ENCODE assay signal across 35 mouse cellular contexts in genomic region chr1:171402991-171403390, GRCm38 (mm10). TPM values are rescaled to one million over a fixed set of nuclear protein-coding genes. Genes with fewer than 3 reads are reported as not detected.
"Had no signal": no experiment of that assay in that cellular context is flagged by ENCODE, and none has a peak within 500 bp of the region (broad histone marks: within the 10 kb centered on the region; RNA-seq: fewer than 3 reads in every experiment).

No protein-coding gene starts in this region.

- H3K4me1 ChIP-seq: heart, embryonic 10.5 days; heart, embryonic 12.5 days; heart, embryonic 13.5 days; heart, embryonic 15.5 days; hindbrain, embryonic 10.5 days; hindbrain, embryonic 12.5 days; hindbrain, embryonic 13.5 days; hindbrain, embryonic 15.5 days; intestine, embryonic 15.5 days; kidney, embryonic 15.5 days had no signal

- H3K27me3 ChIP-seq: intestine, embryonic 15.5 days; kidney, embryonic 15.5 days had no signal

- H3K36me3 ChIP-seq: heart, embryonic 10.5 days; heart, embryonic 12.5 days; heart, embryonic 13.5 days; heart, embryonic 15.5 days; hindbrain, embryonic 10.5 days; hindbrain, embryonic 12.5 days; hindbrain, embryonic 13.5 days; hindbrain, embryonic 15.5 days; intestine, embryonic 15.5 days; kidney, embryonic 15.5 days had no signal

- ATAC-seq: hindbrain, embryonic 16.5 days; hindbrain, postnatal 0 days; inflammation-experienced regulatory T-cells, adult 6 months; intestine, embryonic 15.5 days; intestine, embryonic 16.5 days; intestine, postnatal 0 days had no signal

- H3K4me3 ChIP-seq: heart, embryonic 10.5 days; heart, embryonic 12.5 days; heart, embryonic 13.5 days; heart, embryonic 15.5 days; hindbrain, embryonic 10.5 days; hindbrain, embryonic 12.5 days; hindbrain, embryonic 13.5 days; hindbrain, embryonic 15.5 days; intestine, embryonic 15.5 days; kidney, embryonic 15.5 days; layer of hippocampus, adult 2 months; left cerebral cortex, adult 2 months had no signal

- H3K4me2 ChIP-seq: heart, embryonic 11.5 days; heart, embryonic 12.5 days; heart, embryonic 13.5 days; heart, embryonic 15.5 days; hindbrain, embryonic 12.5 days; hindbrain, embryonic 13.5 days; hindbrain, embryonic 14.5 days; hindbrain, embryonic 15.5 days; intestine, embryonic 15.5 days; kidney, embryonic 15.5 days had no signal

- DNase-seq: heart, postnatal 10 days; heart, postnatal 14 days; heart, postnatal 36 days; heart, postnatal 4 days; kidney, adult 11 months; kidney, adult 18-20 months; kidney, adult 2 months; kidney, adult 8-10 months; kidney, adult 9 months; kidney, postnatal 10 days; kidney, postnatal 14 days; kidney, postnatal 25 days; kidney, postnatal 36 days; kidney, postnatal 4 days; layer of hippocampus, adult 9-11 months had no signal

- H3K27ac ChIP-seq: heart, embryonic 10.5 days; heart, embryonic 13.5 days; heart, embryonic 15.5 days; hindbrain, embryonic 10.5 days; hindbrain, embryonic 12.5 days; hindbrain, embryonic 13.5 days; hindbrain, embryonic 14.5 days; hindbrain, embryonic 15.5 days; hindbrain, postnatal 0 days; intestine, embryonic 15.5 days; kidney, embryonic 15.5 days; kidney, postnatal 0 days; layer of hippocampus, adult 2 months; left cerebral cortex, adult 2 months had no signal

- H3K9me3 ChIP-seq: heart, embryonic 10.5 days; heart, embryonic 12.5 days; heart, embryonic 13.5 days; heart, embryonic 15.5 days; hindbrain, embryonic 10.5 days; hindbrain, embryonic 12.5 days; hindbrain, embryonic 13.5 days; hindbrain, embryonic 15.5 days; intestine, embryonic 15.5 days; kidney, embryonic 15.5 days had no signal

- H3K9ac ChIP-seq: heart, embryonic 12.5 days; heart, embryonic 13.5 days; heart, embryonic 15.5 days; hindbrain, embryonic 12.5 days; hindbrain, embryonic 13.5 days; hindbrain, embryonic 14.5 days; hindbrain, embryonic 15.5 days; intestine, embryonic 15.5 days; kidney, embryonic 15.5 days had no signal

RNA-seq across cellular contexts. Expression of gene Tstd1, which starts 15.7 kb away (rescaled TPM):
- total RNA-seq: hindbrain, postnatal 0 days had no signal
